Mouse (Mus musculus) MEL (cell line): Measurements from ENCODE around the gene 4930583I09Rik. TPM values are rescaled to one million over a fixed set of nuclear protein-coding genes. Genes with fewer than 3 reads are reported as not detected.

Experiments
- DNase-seq: peaks from one replicate; pipeline ENCODE4 v3.0.0; 2011; ENCODE audit warnings: low read depth, low spot score
- H3K27ac ChIP-seq: 2 replicates; pipeline ENCODE4 v1.5.1; 2012; ENCODE audit warnings: low read depth, mild to moderate bottlenecking, control low read depth, low read length, moderate library complexity; ENCODE audit not compliant: control insufficient read depth
- H3K27me3 ChIP-seq, 2 experiments: fragments of 150-350 bp in 1 of 2; sonication (generic) in 1 of 2; 2 replicates each; pipeline ENCODE4 v1.6.1; 2012; ENCODE audit warnings: low read length in 2 of 2, mild to moderate bottlenecking in 2 of 2, improper control_type of control experiment in 1 of 2, moderate library complexity in 1 of 2; ENCODE audit not compliant: insufficient read depth in 2 of 2, control insufficient read depth in 1 of 2
- H3K36me3 ChIP-seq, 2 experiments: 2 replicates each; pipeline ENCODE4 v1.6.1; 2012 to 2014; ENCODE audit warnings: low read length in 2 of 2, improper control_type of control experiment in 1 of 2, inconsistent platforms in 1 of 2, mild to moderate bottlenecking in 1 of 2; ENCODE audit not compliant: insufficient read depth in 2 of 2, control insufficient read depth in 1 of 2
- H3K4me1 ChIP-seq, 2 experiments: fragments of 150-350 bp in 1 of 2; sonication (generic) in 1 of 2; 2 replicates each; pipeline ENCODE4 v1.6.1; 2012; ENCODE audit warnings: low read length in 2 of 2, improper control_type of control experiment in 1 of 2, mild to moderate bottlenecking in 1 of 2; ENCODE audit not compliant: insufficient read depth in 2 of 2, control insufficient read depth in 1 of 2
- H3K4me3 ChIP-seq, 2 experiments: fragments of 150-350 bp in 1 of 2; sonication (generic) in 1 of 2; 2 replicates each; pipeline ENCODE4 v1.5.1; 2012; ENCODE audit warnings: low read depth in 2 of 2, low read length in 2 of 2, mild to moderate bottlenecking in 2 of 2, moderate library complexity in 2 of 2, control low read depth in 1 of 2, improper control_type of control experiment in 1 of 2; ENCODE audit not compliant: control insufficient read depth in 1 of 2, insufficient read depth in 1 of 2
- H3K79me2 ChIP-seq: 2 replicates; pipeline ENCODE4 v1.6.1; 2012; ENCODE audit warnings: mild to moderate bottlenecking, low read length, moderate library complexity; ENCODE audit not compliant: control insufficient read depth, poor library complexity, insufficient read depth
- H3K9ac ChIP-seq: 2 replicates; pipeline ENCODE4 v1.6.1; 2012; ENCODE audit warnings: low read depth, mild to moderate bottlenecking, control low read depth, low read length, moderate library complexity; ENCODE audit not compliant: control insufficient read depth, poor library complexity, severe bottlenecking
- H3K9me3 ChIP-seq: fragments of 150-350 bp; sonication (generic); replicated peaks from 2 replicates; pipeline ENCODE4 v1.6.1; 2012; ENCODE audit warnings: mild to moderate bottlenecking, low read length, improper control_type of control experiment, moderate library complexity; ENCODE audit not compliant: insufficient read depth
- BHLHE40 ChIP-seq: IDR thresholded peaks from 2 replicates; pipeline ENCODE4 v1.6.1; 2012; ENCODE audit warnings: low read depth, mild to moderate bottlenecking, inconsistent platforms, low read length, improper control_type of control experiment, borderline replicate concordance
- CHD2 ChIP-seq: IDR thresholded peaks from 2 replicates; pipeline ENCODE4 v1.6.1; 2011; ENCODE audit warnings: low read length, improper control_type of control experiment
- CTCF ChIP-seq, 3 experiments: IDR thresholded peaks in 2 of 3; conservative IDR thresholded peaks in 1 of 3; 2 replicates each; pipeline ENCODE4 v1.5.1; 2011 to 2012; ENCODE audit warnings: low read length in 3 of 3, low read depth in 2 of 3, mild to moderate bottlenecking in 2 of 3, improper control_type of control experiment in 1 of 3, inconsistent platforms in 1 of 3, mixed read lengths in 1 of 3, moderate library complexity in 1 of 3; ENCODE audit not compliant: control insufficient read depth in 1 of 3, insufficient read depth in 1 of 3, poor library complexity in 1 of 3, severe bottlenecking in 1 of 3
- E2F4 ChIP-seq: IDR thresholded peaks from 2 replicates; pipeline ENCODE4 v1.6.1; 2011; ENCODE audit warnings: low read depth, low read length, improper control_type of control experiment, borderline replicate concordance
- KAT2A ChIP-seq: conservative IDR thresholded peaks from 2 replicates; pipeline ENCODE4 v1.6.1; 2012; ENCODE audit warnings: low read depth, low read length, improper control_type of control experiment, inconsistent platforms
- MAX ChIP-seq: IDR thresholded peaks from 2 replicates; pipeline ENCODE4 v1.6.1; 2011; ENCODE audit warnings: low read length, improper control_type of control experiment
- MAZ ChIP-seq: IDR thresholded peaks from 2 replicates; pipeline ENCODE4 v1.6.1; 2012; ENCODE audit warnings: low read depth, mild to moderate bottlenecking, inconsistent platforms, low read length, improper control_type of control experiment
- MEF2A ChIP-seq: IDR thresholded peaks from 2 replicates; pipeline ENCODE4 v1.6.1; 2014; ENCODE audit warnings: low read depth, mild to moderate bottlenecking, inconsistent platforms, low read length, improper control_type of control experiment; ENCODE audit not compliant: poor library complexity, insufficient replicate concordance, severe bottlenecking; ENCODE audit errors: extremely low read depth
- MXI1 ChIP-seq: IDR thresholded peaks from 2 replicates; pipeline ENCODE4 v1.6.1; 2011; ENCODE audit warnings: mild to moderate bottlenecking, low read depth, low read length, improper control_type of control experiment
- MYC ChIP-seq: IDR thresholded peaks from 2 replicates; pipeline ENCODE4 v1.6.1; 2011; ENCODE audit warnings: low read depth, mild to moderate bottlenecking, low read length, improper control_type of control experiment, moderate library complexity
- NRF1 ChIP-seq: IDR thresholded peaks from 2 replicates; pipeline ENCODE4 v1.6.1; 2014; ENCODE audit warnings: low read depth, mild to moderate bottlenecking, inconsistent platforms, low read length, improper control_type of control experiment, moderate library complexity; ENCODE audit not compliant: poor library complexity, insufficient read depth, severe bottlenecking
- POLR2AphosphoS2 ChIP-seq: IDR thresholded peaks from 2 replicates; pipeline ENCODE4 v1.6.1; 2011; ENCODE audit warnings: low read length, improper control_type of control experiment
- RAD21 ChIP-seq: IDR thresholded peaks from 2 replicates; pipeline ENCODE4 v1.6.1; 2011; ENCODE audit warnings: mild to moderate bottlenecking, low read depth, low read length, improper control_type of control experiment
- RCOR1 ChIP-seq: IDR thresholded peaks from 2 replicates; pipeline ENCODE4 v1.6.1; 2012; ENCODE audit warnings: low read depth, mild to moderate bottlenecking, inconsistent platforms, low read length, improper control_type of control experiment
- TCF12 ChIP-seq: IDR thresholded peaks from 2 replicates; pipeline ENCODE4 v1.6.1; 2014; ENCODE audit warnings: low read depth, mild to moderate bottlenecking, inconsistent platforms, low read length, improper control_type of control experiment, moderate library complexity
- USF1 ChIP-seq: IDR thresholded peaks from 2 replicates; pipeline ENCODE4 v1.6.1; 2014; ENCODE audit warnings: low read depth, mild to moderate bottlenecking, inconsistent platforms, low read length, improper control_type of control experiment, moderate library complexity
- USF2 ChIP-seq, 2 experiments: IDR thresholded peaks; 2 replicates each; pipeline ENCODE4 v1.6.1; 2011 to 2012; ENCODE audit warnings: improper control_type of control experiment in 2 of 2, low read length in 2 of 2, borderline replicate concordance in 1 of 2, inconsistent platforms in 1 of 2, low read depth in 1 of 2, mild to moderate bottlenecking in 1 of 2; ENCODE audit not compliant: insufficient read depth in 1 of 2
- ZC3H11A ChIP-seq: IDR thresholded peaks from 2 replicates; pipeline ENCODE4 v1.6.1; 2012; ENCODE audit warnings: low read depth, mild to moderate bottlenecking, inconsistent platforms, low read length, improper control_type of control experiment
- ZKSCAN1 ChIP-seq: IDR thresholded peaks from 2 replicates; pipeline ENCODE4 v1.6.1; 2012; ENCODE audit warnings: low read depth, mild to moderate bottlenecking, inconsistent platforms, low read length, improper control_type of control experiment, moderate library complexity
- ZMIZ1 ChIP-seq: IDR thresholded peaks from 2 replicates; pipeline ENCODE4 v1.6.1; 2012; ENCODE audit warnings: low read depth, mild to moderate bottlenecking, inconsistent platforms, low read length, improper control_type of control experiment, moderate library complexity
- ZNF384 ChIP-seq: IDR thresholded peaks from 2 replicates; pipeline ENCODE4 v1.6.1; 2012; ENCODE audit warnings: low read depth, mild to moderate bottlenecking, inconsistent platforms, low read length, improper control_type of control experiment
- polyA plus RNA-seq, 2 experiments: library from polyadenylated mRNA; stranded (reverse) in 1 of 2; unstranded in 1 of 2; fragments of >175 nt in 1 of 2; fragments of >200 nt in 1 of 2; gene quantifications; 2 replicates each; pipeline versions ENCODE4 v1.2.1 to v1.2.4; 2012; ENCODE audit warnings: low replicate concordance in 2 of 2, low read depth in 1 of 2; ENCODE audit not compliant: insufficient read length in 2 of 2, insufficient read depth in 1 of 2, missing spikeins in 1 of 2
- total RNA-seq: library from RNA; depleted of rRNA; stranded (reverse); fragments of 300-350 nt; gene quantifications from 2 replicates; pipeline ENCODE4 v1.2.3, GENCODE M21; 2012

Gene 4930583I09Rik
- total and polyA plus RNA-seq, 3 experiments = not detected

- H3K9me3 ChIP-seq = no peaks in the 10 kb centered on the region
- H3K27ac ChIP-seq = no peak overlapping the region
- no peak for TF ChIP-seq MEF2A
- TF ChIP-seq TCF12 = no peak
- TF ChIP-seq USF2 (IDR thresholded peaks at IDR 0.05; ENCODE audit: borderline replicate concordance in 1 of 2, insufficient read depth in 1 of 2, low read depth in 1 of 2, low read length in 2 of 2) = no peak
- TF ChIP-seq ZC3H11A = no peak
- TF ChIP-seq NRF1 = no peak
- no peak for TF ChIP-seq MAX
- TF ChIP-seq CHD2 = no peak
- no peak for TF ChIP-seq CTCF (IDR thresholded peaks at IDR 0.05 in 2 of 3, conservative IDR thresholded peaks at IDR 0.05 in 1 of 3; ENCODE audit: control insufficient read depth in 1 of 3, insufficient read depth in 1 of 3, low read depth in 2 of 3, low read length in 3 of 3, poor library complexity in 1 of 3, severe bottlenecking in 1 of 3)
- TF ChIP-seq MYC = no peak
- TF ChIP-seq KAT2A = no peak
- no peak for TF ChIP-seq E2F4
- TF ChIP-seq BHLHE40 = no peak
- no peak for TF ChIP-seq USF1
- TF ChIP-seq RAD21 = no peak
- H3K36me3 ChIP-seq = no peaks in the 10 kb centered on the region
- peaks cover 0 to 3% of the 10 kb centered on the region in 2 experiments; a peak in 2 of 4 replicates for H3K27me3 ChIP-seq
- no peaks in the 10 kb centered on the region for H3K79me2 ChIP-seq
- no peak overlapping the region for H3K4me3 ChIP-seq
- H3K4me1 ChIP-seq = no peaks in the 10 kb centered on the region
- no peak for DNase-seq
- H3K9ac ChIP-seq = no peak overlapping the region
Observed at GRCm38 (mm10) chr17:64827482-64827881, 8.4 kb downstream of the 4930583I09Rik start.

- H3K4me3 ChIP-seq = no peak overlapping the region
- H3K4me1 ChIP-seq = no peaks in the 10 kb centered on the region
- no peak overlapping the region for H3K27ac ChIP-seq
- TF ChIP-seq POLR2AphosphoS2 = no peak
- no peak for TF ChIP-seq MAZ
- no peak for TF ChIP-seq MXI1
- TF ChIP-seq ZC3H11A = no peak
- no peak for TF ChIP-seq ZNF384
- no peak for TF ChIP-seq ZMIZ1
- no peak for TF ChIP-seq ZKSCAN1
- TF ChIP-seq RCOR1 = no peak
- no peaks in the 10 kb centered on the region for H3K79me2 ChIP-seq
- H3K36me3 ChIP-seq = no peaks in the 10 kb centered on the region
- H3K9ac ChIP-seq = no peak overlapping the region
- no peaks in the 10 kb centered on the region for H3K9me3 ChIP-seq
- no peak for DNase-seq
- H3K27me3 ChIP-seq = peaks cover 0 to 3% of the 10 kb centered on the region in 2 experiments; a peak in 2 of 4 replicates
Observed at GRCm38 (mm10) chr17:64826843-64827242, 9.0 kb downstream of the 4930583I09Rik start.
